Mouse (Mus musculus) embryonic facial prominence, embryonic 10.5 days (tissue): ENCODE measurements at regions not wholly inside any gene's neighbourhood (a gene's known extent, or its start where the extent isn't known, plus 50 kb on each side); places are given as distances from the start of the nearest gene placed in this dataset.
A peak's percentile ranks its signal among the peaks of the same experiment; 100 is the strongest.

Source experiments
- DNase-seq: peaks from one replicate; pipeline ENCODE4 v3.0.0-alpha.2; 2017; ENCODE audit warnings: low spot score
- H3K27ac ChIP-seq: fragments of 300-500 bp; sonication (generic); replicated peaks from 2 replicates; pipeline ENCODE4 v1.5.1; 2016; ENCODE audit warnings: mild to moderate bottlenecking
- H3K27me3 ChIP-seq: fragments of 300-500 bp; sonication (generic); replicated peaks from 2 replicates; pipeline ENCODE4 v1.6.1; 2016; ENCODE audit warnings: low read depth, mild to moderate bottlenecking; ENCODE audit not compliant: poor library complexity, severe bottlenecking
- H3K36me3 ChIP-seq: fragments of 300-500 bp; sonication (generic); replicated peaks from 2 replicates; pipeline ENCODE4 v1.6.1; 2016; ENCODE audit warnings: mild to moderate bottlenecking, moderate library complexity
- H3K4me1 ChIP-seq: fragments of 300-500 bp; sonication (generic); 2 replicates; pipeline ENCODE4 v1.6.1; 2016
- H3K4me3 ChIP-seq: fragments of 300-500 bp; sonication (generic); 2 replicates; pipeline ENCODE4 v1.5.1; 2016; ENCODE audit warnings: mild to moderate bottlenecking, moderate library complexity
- H3K9me3 ChIP-seq: fragments of 300-500 bp; sonication (generic); 2 replicates; pipeline ENCODE4 v1.6.1; 2016; ENCODE audit warnings: mild to moderate bottlenecking
- WGBS: fragments of 180-500 bp; shearing (Covaris S2); methylation state at CpG from one replicate; pipeline ENCODE4 v1.1.7; 2016; 5-methylcytosine and 5-hydroxymethylcytosine counted together

DNA sequence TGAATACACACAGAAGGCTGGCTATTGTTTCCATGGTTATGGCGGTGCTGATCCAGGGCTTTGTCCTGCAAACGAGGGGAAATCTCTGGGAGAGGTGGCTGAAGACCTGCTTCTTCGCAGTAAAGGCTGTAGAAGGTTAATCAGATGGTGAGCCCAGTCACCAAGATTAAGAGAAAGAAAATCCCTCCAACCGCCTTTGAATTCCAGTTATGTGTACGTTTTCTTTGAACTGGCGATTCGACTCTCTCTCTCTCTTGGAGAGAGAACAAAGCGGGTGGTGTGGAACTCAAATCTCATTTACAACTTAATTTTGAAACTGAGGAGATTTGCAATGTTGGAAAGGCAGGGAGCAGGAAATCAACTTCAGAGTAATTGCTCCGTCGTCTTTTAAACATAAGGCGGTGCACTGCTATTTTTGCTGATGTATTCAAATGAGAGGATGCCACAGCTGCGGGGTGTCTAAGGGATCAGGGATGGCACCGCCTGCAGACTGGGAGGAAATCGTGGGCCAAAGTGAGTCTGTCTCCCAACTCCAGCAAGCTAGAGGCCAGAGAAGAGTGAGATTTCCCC, 232.7 kb downstream of the Mycn start:
- 21% methylated on average over 14 of the region's 14 CpGs for WGBS
- H3K4me3 ChIP-seq: no peak overlapping the region
- DNase-seq: no peak

DNA sequence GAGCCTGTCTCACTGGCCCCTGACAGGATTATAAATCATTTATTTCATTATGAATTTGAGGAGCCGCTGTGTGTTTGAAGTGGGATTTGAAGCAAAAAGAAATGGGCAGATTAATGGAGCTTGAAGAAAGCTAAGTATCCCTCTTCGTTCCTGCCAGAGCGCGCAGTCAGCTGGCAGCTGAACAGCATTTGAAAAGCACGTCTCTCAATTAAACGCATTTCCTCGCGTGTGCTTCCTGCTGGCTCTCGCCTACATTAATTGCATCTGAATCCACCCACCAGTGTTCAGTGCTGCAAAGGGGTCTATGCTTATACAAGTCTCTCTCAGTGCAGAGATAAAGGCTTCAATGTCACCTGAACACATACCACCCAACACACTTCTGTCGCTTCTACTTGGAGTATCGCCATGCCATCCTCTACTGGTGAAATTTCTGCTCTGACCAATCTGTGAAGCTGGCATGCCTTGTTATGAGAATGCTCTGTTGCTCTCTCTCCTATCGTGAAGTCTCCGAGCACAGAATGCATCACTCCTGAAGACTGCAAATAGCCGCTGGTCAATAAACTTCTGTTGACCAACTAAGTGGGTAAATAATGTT, 235.3 kb downstream of the Mycn start:
- no peaks in the 10 kb centered on the region for H3K27me3 ChIP-seq
- H3K36me3 ChIP-seq: no peaks in the 10 kb centered on the region
- no peak for DNase-seq
- no peak overlapping the region for H3K4me3 ChIP-seq
- peaks cover 6% of the 10 kb centered on the region; the same call in 1 of the 2 replicates for H3K9me3 ChIP-seq
- WGBS: 92% methylated on average over 14 of the region's 14 CpGs
- H3K27ac ChIP-seq: no peak overlapping the region
- H3K4me1 ChIP-seq: peaks cover 27% of the 10 kb centered on the region

More for the DNA sequence above, 232.7 kb downstream of the Mycn start:
- Histone ChIP-seq H3K4me1 (peaks cover 25% of the 10 kb centered on the region), H3K9me3 (peaks cover 6% of the 10 kb centered on the region; the same call in 1 of the 2 replicates), H3K27ac (peak overlapping the region; percentile 75), H3K36me3 (no peaks in the 10 kb centered on the region), H3K27me3 (no peaks in the 10 kb centered on the region)

GRCm38 (mm10) chr12:12701735-12702134, 240.0 kb downstream of the Mycn start:
- H3K36me3 ChIP-seq: no peaks in the 10 kb centered on the region
- 56% methylated on average over 3 of the region's 3 CpGs for WGBS
- H3K4me3 ChIP-seq: no peak overlapping the region
- H3K27me3 ChIP-seq: no peaks in the 10 kb centered on the region
- no peak for DNase-seq
- no peak overlapping the region for H3K27ac ChIP-seq
- H3K9me3 ChIP-seq: no peaks in the 10 kb centered on the region
- H3K4me1 ChIP-seq: 0 out of 2 replicates have a peak, but pooled peaks cover 3% of the 10 kb centered on the region

- Histone ChIP-seq H3K4me1 (0 out of 2 replicates have a peak, but pooled peaks cover 3% of the 10 kb centered on the region), H3K27me3 (no peaks in the 10 kb centered on the region), H3K4me3 (no peak overlapping the region), H3K9me3 (no peaks in the 10 kb centered on the region), H3K36me3 (no peaks in the 10 kb centered on the region), H3K27ac (no peak overlapping the region)
- DNase-seq: no peak
- WGBS: 79% methylated on average over 7 of the region's 7 CpGs
These were observed 240.6 kb downstream of the Mycn start for GRCm38 (mm10) chr12:12701060-12701667.

GRCm38 (mm10) chr12:12693838-12694777, 247.6 kb downstream of the Mycn start:
- Histone ChIP-seq H3K4me1 (peaks cover 26% of the 10 kb centered on the region), H3K36me3 (no peaks in the 10 kb centered on the region), H3K27ac (peak overlapping the region; percentile 63), H3K9me3 (no peaks in the 10 kb centered on the region), H3K4me3 (peak overlapping the region; percentile 34), H3K27me3 (peaks cover 25% of the 10 kb centered on the region)
- WGBS: 8% methylated on average over 29 of the region's 29 CpGs
- peak; percentile 65 for DNase-seq

- DNase-seq: no peak
- H3K9me3 ChIP-seq: no peaks in the 10 kb centered on the region
- 86% methylated on average over 2 of the region's 2 CpGs for WGBS
- H3K27me3 ChIP-seq: peaks cover 12% of the 10 kb centered on the region; the same call in 1 of the 2 replicates
- H3K36me3 ChIP-seq: no peaks in the 10 kb centered on the region
- no peak overlapping the region for H3K4me3 ChIP-seq
- H3K4me1 ChIP-seq: peaks cover 25% of the 10 kb centered on the region
- H3K27ac ChIP-seq: no peak overlapping the region
These were observed 254.3 kb downstream of the Mycn start for GRCm38 (mm10) chr12:12687376-12687775.

GRCm38 (mm10) chr12:12685217-12685522, 256.5 kb downstream of the Mycn start:
- peak overlapping the region; percentile 13; the same call in 1 of the 2 replicates for H3K4me3 ChIP-seq
- H3K36me3 ChIP-seq: no peaks in the 10 kb centered on the region
- peaks cover 43% of the 10 kb centered on the region for H3K4me1 ChIP-seq
- peak overlapping the region; percentile 75 for H3K27ac ChIP-seq
- H3K27me3 ChIP-seq: 0 out of 2 replicates have a peak, but pooled peaks cover 11% of the 10 kb centered on the region
- DNase-seq: no peak
- WGBS: 48% methylated on average over 7 of the region's 7 CpGs
- H3K9me3 ChIP-seq: no peaks in the 10 kb centered on the region

- H3K27ac ChIP-seq: peak overlapping the region; percentile 75
These were observed 257.1 kb downstream of the Mycn start for GRCm38 (mm10) chr12:12684481-12685216.

GRCm38 (mm10) chr12:12683733-12684470, 257.8 kb downstream of the Mycn start:
- Histone ChIP-seq H3K9me3 (no peaks in the 10 kb centered on the region), H3K27me3 (0 out of 2 replicates have a peak, but pooled peaks cover 11% of the 10 kb centered on the region), H3K4me1 (peaks cover 54% of the 10 kb centered on the region), H3K27ac (peak overlapping the region; percentile 75), H3K4me3 (no peak overlapping the region), H3K36me3 (no peaks in the 10 kb centered on the region)
- 57% methylated on average over 10 of the region's 10 CpGs for WGBS
- peak; percentile 14 for DNase-seq

More at GRCm38 (mm10) chr12:12684481-12685216, 257.1 kb downstream of the Mycn start:
- 38% methylated on average over 16 of the region's 16 CpGs for WGBS
- DNase-seq: peak; percentile 35
- Histone ChIP-seq H3K4me3 (peak overlapping the region; percentile 13; the same call in 1 of the 2 replicates), H3K9me3 (no peaks in the 10 kb centered on the region), H3K36me3 (no peaks in the 10 kb centered on the region), H3K27me3 (0 out of 2 replicates have a peak, but pooled peaks cover 11% of the 10 kb centered on the region), H3K4me1 (peaks cover 48% of the 10 kb centered on the region)

DNA sequence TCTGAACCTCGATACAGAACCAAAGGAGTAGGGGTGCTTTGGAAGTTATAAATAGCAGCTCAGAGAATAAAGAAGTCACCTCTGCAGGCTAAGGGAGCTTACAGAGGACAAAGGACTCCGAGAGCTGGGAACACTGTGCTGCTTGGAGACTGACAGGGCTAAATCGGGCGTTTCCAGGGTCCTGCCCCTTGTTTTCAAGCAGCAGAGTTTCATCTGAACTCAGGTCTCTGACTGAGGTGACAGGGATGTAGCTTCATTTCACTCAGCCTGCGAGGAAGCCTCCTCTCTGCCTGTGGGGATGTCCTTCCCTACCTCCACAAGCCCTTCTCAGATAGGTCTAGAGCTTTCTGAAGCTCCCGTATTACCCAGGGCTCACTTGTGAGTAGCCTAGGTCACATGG, 260.6 kb downstream of the Mycn start:
- Histone ChIP-seq H3K9me3 (no peaks in the 10 kb centered on the region), H3K27ac (peak overlapping the region; percentile 90), H3K27me3 (peaks cover 11% of the 10 kb centered on the region; the same call in 1 of the 2 replicates), H3K36me3 (no peaks in the 10 kb centered on the region), H3K4me3 (peak overlapping the region; percentile 52), H3K4me1 (peaks cover 70% of the 10 kb centered on the region)
- peak; percentile 55 for DNase-seq
- WGBS: 12% methylated on average over 6 of the region's 6 CpGs

DNA sequence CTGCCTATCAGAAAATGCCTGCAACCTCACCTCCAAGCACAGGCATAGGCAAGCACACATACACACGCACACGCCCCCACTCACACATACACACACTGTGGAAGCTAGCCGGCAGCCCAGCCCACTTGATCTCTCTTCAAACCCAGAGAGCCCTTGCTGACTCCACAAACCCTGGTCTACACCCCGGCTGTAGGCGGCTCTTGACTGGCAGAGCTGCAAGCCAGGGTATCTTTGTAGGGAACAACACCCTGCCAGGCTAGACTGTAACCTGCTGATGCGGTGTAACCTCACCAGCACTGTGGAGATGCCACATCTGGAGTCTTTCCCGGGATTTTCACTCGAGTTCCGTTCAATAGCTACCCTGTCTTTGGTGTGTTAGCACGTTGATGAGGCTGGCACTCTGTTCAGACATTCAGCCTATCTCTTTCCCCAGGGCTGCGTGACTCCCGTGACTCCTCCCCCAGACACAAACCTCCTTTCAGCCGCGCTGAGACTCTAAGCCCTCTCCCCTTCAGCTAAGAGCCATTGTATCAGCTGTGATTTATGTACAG, 261.3 kb downstream of the Mycn start:
- Histone ChIP-seq H3K4me3 (peak overlapping the region; percentile 52), H3K27ac (peak overlapping the region; percentile 90), H3K4me1 (peaks cover 69% of the 10 kb centered on the region), H3K36me3 (no peaks in the 10 kb centered on the region), H3K27me3 (peaks cover 11% of the 10 kb centered on the region; the same call in 1 of the 2 replicates), H3K9me3 (no peaks in the 10 kb centered on the region)
- DNase-seq: peak; percentile 80
- 13% methylated on average over 14 of the region's 14 CpGs for WGBS
